Mouse (Mus musculus) megakaryocyte-erythroid progenitor cell, adult 5-6 weeks (primary cell): Measurements from ENCODE around the gene Apoa2. TPM values are rescaled to one million over a fixed set of nuclear protein-coding genes. Genes with fewer than 3 reads are reported as not detected.
A peak's percentile ranks its signal among the peaks of the same experiment; 100 is the strongest.

ENCODE experiments used
- ATAC-seq: replicated peaks from 2 replicates; pipeline ENCODE4 v1.8.0; 2016; ENCODE audit warnings: mild to moderate bottlenecking, inconsistent platforms; ENCODE audit not compliant: severe bottlenecking, poor library complexity, low FRiP score, low TSS enrichment
- total RNA-seq, 2 experiments: library from RNA; stranded (forward) in 1 of 2; stranded (reverse) in 1 of 2; fragments of 200-1000, 215-1000 nt in 1 of 2; fragments of >200 nt in 1 of 2; fragmentation: Nextera tagmentation in 1 of 2; gene quantifications; 2 replicates each; pipeline ENCODE4 v1.2.3; 2014 to 2017

Apoa2 gene
- total RNA-seq, 2 experiments from 2014 or later: 3.8 TPM; not detected in 1

DNA sequence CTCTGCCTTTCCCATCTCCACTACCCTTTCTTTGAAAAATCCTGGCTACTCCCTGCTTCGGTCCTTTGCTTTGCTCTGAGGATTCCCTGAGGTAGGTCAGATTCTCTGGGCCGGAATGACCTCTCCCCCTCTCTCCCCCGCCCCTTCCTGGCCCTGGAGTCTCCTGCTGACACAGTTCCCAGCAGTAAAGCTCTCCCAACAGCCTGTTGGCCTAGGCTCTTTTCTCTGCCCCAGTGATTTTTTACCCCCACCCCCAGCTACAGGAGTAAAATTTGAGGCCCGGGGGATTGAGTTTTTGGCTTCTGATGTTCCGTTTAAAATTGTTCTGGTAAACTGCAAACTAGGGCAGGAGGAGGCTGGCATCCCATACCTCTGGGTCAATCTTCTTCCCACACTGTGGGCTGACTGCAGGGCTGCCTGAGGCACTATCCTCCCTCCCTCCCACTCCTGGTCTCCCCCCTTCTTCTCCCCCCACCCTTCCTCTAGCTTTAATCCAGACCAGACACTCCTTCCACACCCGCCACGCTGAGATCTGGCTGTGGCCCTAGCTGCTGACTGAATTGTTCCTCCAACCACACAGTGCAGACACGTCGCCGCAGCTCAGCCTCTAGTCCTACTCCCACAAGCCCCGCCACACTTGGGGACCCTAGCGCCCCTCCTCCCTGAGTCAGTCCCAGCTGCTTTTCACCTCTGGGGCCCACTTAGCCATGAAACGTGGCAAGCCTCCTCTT is 26.9 kb downstream of the Apoa2 start:
- ATAC-seq: no peak

- no peak for ATAC-seq
Observed at GRCm38 (mm10) chr1:171252415-171252814, 27.6 kb downstream of the Apoa2 start.

GRCm38 (mm10) chr1:171256095-171256818 is 31.4 kb downstream of the Apoa2 start:
- no peak for ATAC-seq

DNA sequence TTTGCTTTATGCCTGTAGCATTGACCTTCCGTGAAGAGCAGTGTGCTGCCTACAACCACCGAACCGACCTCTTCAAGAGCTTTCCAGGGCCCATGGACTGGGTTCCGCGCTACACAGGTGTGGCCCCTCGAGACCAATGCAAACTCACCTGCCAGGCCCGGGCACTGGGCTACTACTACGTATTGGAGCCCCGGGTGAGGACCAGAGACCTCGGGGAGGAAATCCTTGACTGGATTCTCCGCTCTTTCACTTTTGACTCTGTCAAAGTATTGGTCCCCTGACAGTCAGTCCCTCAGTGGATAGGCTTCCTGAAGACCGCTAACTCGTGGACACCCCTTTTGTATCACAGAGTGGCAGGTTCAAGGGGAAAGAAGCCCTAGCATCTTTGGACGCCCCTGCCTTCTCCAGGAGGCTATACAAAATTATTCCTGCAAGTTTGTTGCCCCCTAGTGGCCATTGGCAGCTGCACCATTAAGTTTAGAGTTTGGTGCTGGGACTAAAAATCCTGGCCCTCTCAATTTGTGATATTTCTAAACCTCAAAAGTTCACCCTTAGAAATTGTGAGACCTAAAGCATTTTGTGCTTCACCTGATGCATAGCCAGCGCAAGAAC is 32.2 kb downstream of the Apoa2 start:
- ATAC-seq: peak; percentile 64

DNA sequence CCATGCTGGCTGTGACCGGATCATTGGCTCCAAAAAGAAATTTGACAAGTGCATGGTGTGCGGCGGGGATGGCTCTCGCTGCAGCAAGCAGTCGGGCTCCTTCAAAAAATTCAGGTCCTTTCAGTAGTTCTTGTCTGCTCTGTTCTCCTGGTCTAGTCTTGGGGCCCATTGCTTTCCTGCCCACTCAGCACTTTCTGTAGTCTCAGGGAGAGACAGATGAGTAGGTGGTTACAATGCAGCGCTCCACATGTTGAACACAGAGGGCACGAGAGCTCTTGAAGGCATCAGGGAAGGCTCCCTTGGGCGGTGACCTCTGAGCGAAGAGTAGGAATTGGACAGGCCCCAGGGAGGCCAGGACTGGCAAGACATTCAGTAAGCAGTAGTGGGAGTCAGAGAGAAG is 32.9 kb downstream of the Apoa2 start:
- ATAC-seq: no peak

DNA sequence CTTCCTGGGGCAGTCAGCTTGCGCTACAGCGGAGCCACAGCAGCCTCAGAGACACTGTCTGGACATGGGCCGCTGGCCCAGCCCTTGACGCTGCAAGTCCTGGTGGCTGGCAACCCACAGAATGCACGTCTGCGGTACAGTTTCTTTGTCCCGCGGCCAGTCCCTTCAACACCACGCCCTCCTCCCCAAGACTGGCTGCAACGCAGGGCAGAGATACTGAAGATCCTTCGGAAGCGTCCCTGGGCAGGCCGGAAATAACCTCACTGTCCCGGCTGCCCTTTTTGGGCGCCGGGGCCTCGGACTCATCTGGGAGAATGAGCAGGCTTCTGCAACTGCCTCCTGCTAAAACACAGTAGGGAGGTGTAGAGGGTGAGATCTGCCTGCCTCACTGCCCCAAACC is 34.1 kb downstream of the Apoa2 start:
- ATAC-seq: 0 out of 2 replicates have a peak, but pooled peaks have one; percentile 17

DNA sequence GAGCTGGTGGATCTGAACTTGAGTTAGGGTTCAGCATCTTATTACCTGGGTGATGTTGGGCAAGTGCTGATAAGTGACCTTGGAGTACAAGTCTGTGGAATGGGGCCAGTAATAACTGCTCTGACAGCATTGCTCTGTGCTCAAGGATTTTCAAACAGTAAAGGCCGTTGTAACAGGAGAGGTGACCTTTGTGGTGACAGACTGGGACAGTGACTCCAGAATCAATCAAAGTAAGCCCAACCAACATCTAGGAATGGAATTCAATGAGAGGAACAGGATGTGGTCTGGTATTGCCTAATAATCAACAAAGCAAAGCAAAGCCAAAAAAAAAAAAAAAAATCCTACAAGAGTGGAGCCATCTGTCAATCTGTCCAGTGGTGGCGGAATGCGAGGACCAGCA is 35.5 kb downstream of the Apoa2 start:
- ATAC-seq: no peak

- ATAC-seq: peak; percentile 25; the same call in 1 of the 2 replicates
Observed at GRCm38 (mm10) chr1:171262594-171263130, 37.8 kb downstream of the Apoa2 start.

DNA sequence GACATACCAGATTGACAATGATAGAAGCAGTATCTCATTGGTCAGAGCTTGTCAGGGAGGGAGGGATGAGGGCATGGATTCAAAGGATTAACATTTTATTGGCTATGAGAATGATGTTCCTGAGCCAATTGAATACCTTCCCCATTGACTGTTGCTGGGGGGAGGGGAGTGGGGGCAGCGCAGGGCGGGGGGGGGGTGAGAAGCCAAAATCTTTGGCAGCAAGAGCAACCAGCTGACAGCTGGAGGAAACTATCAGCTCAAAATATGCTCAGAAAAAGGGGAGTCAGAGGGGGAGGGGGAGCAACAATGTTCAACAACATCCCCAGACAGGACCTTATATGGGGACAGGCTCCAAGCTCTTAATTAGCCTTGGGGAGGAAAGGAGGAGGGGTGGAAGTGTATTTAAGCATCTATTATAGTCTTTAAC is 38.3 kb downstream of the Apoa2 start:
- ATAC-seq: no peak

DNA sequence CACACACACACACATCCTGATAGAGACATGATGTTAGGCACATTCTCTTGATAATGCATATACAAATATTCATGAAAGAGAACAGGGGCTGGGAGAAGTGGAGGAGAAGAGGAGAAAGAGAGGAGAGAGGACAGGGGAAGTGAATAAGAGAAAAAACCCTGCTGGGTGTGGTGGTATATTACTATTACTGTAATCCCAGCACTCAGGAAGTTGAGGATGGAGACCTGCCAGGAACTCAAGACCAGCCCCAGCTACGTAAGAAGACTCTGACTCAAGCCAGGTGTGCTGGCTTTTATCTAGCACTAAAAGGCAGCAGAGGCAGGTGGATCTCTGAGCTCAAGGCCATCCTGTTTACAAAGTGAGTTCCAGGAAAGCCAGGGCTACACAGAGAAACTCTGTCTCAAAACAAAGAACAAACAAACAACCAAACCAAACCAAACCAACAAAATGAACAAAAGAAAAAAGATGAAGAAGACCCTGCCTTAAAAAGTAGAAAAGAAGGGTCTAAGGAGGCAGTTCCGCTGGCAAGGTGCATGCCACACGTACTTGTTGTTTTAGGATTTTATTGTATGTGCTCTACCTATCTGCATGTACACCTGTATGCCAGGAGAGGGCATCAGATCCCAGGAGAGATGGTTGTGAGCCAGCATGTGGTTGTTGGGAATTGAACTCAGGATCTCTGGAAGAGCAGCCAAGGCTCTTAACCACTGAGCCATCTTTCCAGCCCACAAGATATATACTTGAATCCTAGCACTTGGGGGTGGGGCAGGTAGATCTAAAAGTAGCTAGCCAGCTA is 39.0 kb downstream of the Apoa2 start:
- no peak for ATAC-seq

DNA sequence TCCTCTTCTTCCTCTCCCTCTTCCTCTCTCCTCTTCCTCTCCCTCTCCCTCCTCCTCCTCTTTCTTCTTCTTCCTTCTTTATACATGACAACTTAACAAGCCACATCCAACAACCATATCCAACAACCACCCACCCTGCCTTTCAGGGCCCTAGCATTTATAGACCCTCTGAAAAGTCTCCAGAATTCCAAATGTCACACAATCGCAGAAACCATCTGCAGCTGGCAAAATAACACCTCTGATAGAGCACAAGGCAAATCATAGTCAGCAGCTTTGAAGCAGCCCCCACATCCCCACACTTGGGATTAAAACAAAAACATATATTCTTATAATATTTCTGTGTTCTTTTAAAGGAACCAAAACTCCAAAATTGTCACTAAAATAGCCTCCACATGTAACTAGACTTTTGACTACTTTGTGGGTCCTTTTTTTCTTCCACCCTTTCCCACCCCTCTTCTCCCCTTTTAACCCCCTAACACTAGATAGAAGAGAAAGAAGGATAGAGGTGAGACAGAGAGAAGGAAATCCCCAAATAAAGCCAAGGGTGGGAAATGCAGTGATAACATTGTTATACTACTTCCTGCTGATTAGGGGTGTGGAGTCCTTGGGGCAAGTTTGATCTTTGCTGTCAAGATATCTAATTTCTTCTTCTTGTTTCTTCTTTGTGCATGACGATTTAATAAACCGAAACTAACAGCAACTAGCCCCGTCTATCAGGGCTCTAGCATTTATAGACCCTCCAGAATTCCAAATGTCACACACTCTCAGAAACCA is 41.3 kb downstream of the Apoa2 start:
- ATAC-seq: no peak

- no peak for ATAC-seq
Observed at GRCm38 (mm10) chr1:171268341-171268740, 43.5 kb downstream of the Apoa2 start.

DNA sequence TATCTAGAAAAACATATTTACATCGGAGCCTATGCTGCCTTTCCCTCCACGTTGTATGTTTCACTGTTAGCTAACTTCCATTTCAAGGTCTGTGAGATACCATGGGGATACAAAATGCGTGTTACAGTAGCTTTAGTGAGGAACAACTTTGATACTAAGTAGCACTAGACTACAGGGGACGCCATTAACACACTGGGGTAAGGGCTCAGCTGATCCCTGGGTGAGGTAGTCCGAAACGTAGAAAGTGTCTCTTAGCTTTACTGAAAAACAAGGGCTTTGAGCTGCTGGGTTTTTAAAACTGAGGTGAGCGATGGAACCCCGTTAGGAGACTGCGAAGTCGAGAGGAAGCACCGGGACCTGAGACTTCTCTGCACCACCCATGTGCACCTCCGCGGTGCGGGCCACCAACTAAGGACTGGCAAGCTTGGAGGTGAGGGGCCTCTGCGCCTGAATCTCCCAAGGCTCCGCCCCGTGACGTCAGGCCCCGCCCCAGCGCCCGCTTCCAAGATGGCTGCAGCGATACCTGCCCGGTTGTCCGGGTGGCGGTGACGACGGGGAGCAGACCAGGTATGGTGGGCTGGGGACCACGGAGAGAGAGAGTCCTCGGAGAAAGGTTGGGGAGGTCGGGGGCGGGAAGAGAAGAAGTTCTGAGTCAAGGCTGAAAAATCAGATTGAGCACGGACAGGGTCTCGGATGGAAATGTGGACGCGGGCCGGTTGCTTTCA is 45.2 kb downstream of the Apoa2 start, which contains the start of gene B4galt3:
Gene B4galt3 (plus strand): TSS at position 481 of the 725 bp plus-strand sequence.
- peak; percentile 97 for ATAC-seq

- ATAC-seq: peak; percentile 39
Observed at GRCm38 (mm10) chr1:171270573-171270900, 45.7 kb downstream of the Apoa2 start.

- no peak for ATAC-seq
Observed at GRCm38 (mm10) chr1:171271196-171271595, 46.3 kb downstream of the Apoa2 start.

GRCm38 (mm10) chr1:171271622-171272021 is 46.8 kb downstream of the Apoa2 start:
- no peak for ATAC-seq

DNA sequence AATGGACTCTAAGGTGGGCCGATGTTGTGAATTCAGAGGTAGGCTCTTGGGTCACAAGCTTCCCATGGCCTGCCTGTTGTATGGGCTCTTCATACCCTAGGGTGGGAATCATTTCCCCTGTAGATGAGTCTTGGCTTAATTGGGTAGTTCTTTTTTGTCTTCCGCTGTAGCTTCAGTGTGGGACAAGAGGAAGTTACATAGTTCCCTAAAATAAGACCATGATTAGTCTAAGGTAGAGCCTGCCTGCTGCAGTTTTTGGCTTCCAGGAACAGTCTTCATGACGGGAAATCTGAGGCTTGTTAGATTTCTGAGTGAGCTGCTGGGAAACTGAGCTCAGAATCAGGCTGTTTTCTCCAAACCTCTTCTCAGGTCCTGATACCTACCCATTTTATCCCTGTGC is 47.2 kb downstream of the Apoa2 start:
- ATAC-seq: no peak

DNA sequence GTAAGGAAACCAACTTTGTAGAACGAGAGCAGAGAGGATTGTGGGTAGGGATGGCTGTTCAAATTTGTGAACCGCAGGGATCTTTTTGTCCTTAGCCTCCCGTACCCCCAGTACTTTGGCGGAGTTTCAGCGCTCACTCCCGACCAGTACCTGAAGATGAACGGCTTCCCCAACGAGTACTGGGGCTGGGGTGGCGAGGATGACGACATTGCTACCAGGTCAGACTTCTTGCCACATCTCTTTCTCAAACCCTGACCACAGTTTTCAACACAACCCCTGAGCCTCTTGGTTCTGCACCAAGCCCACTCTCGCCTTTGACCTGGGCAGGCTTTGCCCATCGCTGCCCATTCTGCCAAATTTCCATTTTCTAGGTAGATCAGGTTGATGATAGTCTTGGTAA is 49.3 kb downstream of the Apoa2 start:
- ATAC-seq: no peak
